Mouse (Mus musculus): ENCODE data around the gene Pla2g2e. TPM values are rescaled to one million over a fixed set of nuclear protein-coding genes. Genes with fewer than 3 reads are reported as not detected.
A peak's percentile ranks its signal among the peaks of the same experiment; 100 is the strongest.

Pla2g2e gene
- polyA plus RNA-seq, 1 experiment from 2014 or later: 3.7 TPM

DNA sequence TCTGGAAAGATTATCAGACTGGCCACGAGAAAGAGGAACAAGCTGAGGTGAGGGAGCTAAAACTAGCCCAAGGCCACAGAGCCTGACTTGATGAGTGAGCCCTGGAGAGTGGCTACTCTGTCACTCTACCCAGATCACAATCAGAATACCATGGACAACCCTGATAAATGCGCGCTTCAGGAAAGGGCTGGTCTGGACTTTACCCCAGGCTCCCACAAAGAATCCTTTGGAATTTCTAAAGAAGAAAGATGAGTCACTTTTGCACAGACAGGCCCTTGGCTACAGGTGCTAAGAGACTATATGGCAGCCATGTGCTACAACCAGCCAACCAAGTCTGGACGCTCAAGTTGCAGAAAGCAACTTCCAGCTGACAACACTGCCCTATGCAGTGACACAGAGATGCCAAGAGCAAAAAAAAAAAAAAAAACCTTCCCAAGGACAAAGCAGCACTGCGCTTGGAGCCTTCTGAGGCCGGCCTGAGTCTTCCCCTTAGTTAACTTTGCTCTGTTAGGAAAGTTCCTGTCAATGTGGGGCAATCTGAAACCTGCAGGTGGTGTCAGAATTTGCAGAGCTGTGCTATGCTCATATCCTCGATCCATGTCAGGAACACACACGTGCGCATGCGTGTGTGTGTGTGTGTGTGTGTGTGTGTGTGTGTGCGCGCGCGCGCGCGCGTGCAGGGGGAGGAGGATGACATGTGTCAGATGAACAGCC, 28.0 kb downstream of the Pla2g2e start:
- Histone ChIP-seq H3K27ac (no peak overlapping the region), H3K79me2 (ENCODE audit: inconsistent target) (peaks cover 10% of the 10 kb centered on the region; the same call in 1 of the 2 replicates), H3K36me3 (ENCODE audit: inconsistent target) (peaks cover 66% of the 10 kb centered on the region), H3K4me3 (ENCODE audit: inconsistent target) (no peak overlapping the region)
- WGBS (ENCODE audit: missing documents): 88% methylated on average over 15 of the region's 18 CpGs

DNA sequence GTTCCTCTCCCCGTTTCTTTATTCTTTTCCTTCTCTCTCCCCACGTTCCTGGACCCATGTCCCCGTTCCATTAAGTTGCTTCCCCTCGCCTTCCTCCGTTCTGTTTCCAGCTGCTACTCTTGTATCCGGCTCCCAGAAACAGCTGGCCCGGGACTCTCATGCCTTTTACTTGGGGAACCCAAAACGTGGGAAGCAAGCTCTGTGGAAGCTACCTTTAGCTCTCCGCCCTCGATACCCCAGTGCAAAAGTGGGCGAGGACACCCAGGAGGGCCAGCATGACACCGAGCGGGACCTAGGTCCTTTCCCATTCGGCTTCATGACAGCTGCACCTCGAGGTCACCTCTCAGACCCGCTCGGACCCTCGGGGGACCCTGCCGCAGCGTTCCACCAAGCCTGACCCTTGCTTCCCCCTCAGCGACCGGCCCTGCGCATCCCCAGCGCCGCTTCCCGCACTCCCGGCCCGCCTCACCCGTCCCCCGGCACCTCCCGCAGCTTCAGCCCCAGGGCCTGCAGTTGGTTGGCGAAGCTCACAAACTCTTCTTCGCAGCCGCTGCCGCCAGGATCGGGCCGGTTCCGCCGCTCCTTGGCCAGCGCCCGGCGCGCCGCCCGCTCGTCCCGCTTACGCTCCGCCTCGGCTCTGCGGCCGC, 35.5 kb downstream of the Pla2g2e start:
- Histone ChIP-seq H3K4me3 (ENCODE audit: inconsistent target) (peak overlapping the region; percentile 50), H3K36me3 (ENCODE audit: inconsistent target) (0 out of 2 replicates have a peak, but pooled peaks cover 6% of the 10 kb centered on the region), H3K79me2 (ENCODE audit: inconsistent target) (peaks cover 31% of the 10 kb centered on the region; the same call in 1 of the 2 replicates), H3K27ac (no peak overlapping the region)
- WGBS (ENCODE audit: missing documents): under 1% methylated on average over 52 of the region's 52 CpGs

DNA sequence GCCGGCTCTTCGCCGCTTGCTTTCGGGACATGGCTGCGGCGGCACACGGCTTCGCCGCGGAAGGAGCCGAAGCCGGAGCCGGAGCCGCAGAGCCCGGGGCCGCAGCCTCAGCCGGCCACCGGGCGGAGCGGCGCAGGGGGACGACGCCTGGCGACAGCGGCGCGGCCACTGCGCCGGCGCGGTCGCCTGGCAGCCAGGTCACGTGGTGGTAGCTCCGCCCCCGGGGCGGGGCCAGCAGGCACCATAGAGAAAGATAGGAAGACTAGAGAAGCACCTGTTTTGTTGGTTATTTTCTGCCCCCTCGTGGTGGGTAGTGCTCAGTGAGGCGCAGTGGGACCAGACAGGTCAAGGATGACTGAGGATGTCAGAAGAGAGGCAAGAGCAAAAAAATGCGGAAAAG, 36.1 kb downstream of the Pla2g2e start, which contains the start of gene Otud3:
TSS of gene Otud3 (minus strand) at position 149 of the 400 bp plus-strand sequence.
- under 1% methylated on average over 33 of the region's 39 CpGs for WGBS (ENCODE audit: missing documents)
- peak within 1 kb of the TSS; percentile 50 for H3K4me3 ChIP-seq (ENCODE audit: inconsistent target)
- H3K79me2 ChIP-seq (ENCODE audit: inconsistent target): peaks cover 31% of the 10 kb centered on the region; the same call in 1 of the 2 replicates
- 0 out of 2 replicates have a peak, but pooled peaks cover 6% of the 10 kb centered on the region for H3K36me3 ChIP-seq (ENCODE audit: inconsistent target)
- H3K27ac ChIP-seq: no peak within 1 kb of the TSS

DNA sequence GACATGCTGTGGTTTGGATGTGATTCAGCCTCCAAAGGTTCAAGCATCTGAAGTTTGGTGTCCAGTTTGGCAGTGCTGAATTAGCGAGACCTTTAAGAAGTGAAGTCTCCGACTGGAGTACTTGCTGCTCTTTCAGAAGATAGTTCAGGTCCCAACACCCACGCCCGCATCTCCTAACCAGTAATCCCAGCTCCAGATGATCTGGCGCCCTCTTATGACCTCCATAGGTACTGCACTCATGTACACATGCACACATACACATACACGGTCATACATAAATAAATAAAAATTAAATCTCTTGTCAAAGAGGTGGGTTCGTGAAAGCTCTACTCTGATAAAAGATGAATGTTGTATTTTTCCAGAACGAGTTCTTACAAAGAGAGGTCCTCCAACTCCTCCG, 39.5 kb downstream of the Pla2g2e start:
- H3K27ac ChIP-seq: no peak overlapping the region
- no peaks in the 10 kb centered on the region for H3K36me3 ChIP-seq (ENCODE audit: inconsistent target)
- no peak overlapping the region for H3K4me3 ChIP-seq (ENCODE audit: inconsistent target)
- peaks cover 10% of the 10 kb centered on the region; the same call in 1 of the 2 replicates for H3K79me2 ChIP-seq (ENCODE audit: inconsistent target)
- 91% methylated on average over 9 of the region's 9 CpGs for WGBS (ENCODE audit: missing documents)

DNA sequence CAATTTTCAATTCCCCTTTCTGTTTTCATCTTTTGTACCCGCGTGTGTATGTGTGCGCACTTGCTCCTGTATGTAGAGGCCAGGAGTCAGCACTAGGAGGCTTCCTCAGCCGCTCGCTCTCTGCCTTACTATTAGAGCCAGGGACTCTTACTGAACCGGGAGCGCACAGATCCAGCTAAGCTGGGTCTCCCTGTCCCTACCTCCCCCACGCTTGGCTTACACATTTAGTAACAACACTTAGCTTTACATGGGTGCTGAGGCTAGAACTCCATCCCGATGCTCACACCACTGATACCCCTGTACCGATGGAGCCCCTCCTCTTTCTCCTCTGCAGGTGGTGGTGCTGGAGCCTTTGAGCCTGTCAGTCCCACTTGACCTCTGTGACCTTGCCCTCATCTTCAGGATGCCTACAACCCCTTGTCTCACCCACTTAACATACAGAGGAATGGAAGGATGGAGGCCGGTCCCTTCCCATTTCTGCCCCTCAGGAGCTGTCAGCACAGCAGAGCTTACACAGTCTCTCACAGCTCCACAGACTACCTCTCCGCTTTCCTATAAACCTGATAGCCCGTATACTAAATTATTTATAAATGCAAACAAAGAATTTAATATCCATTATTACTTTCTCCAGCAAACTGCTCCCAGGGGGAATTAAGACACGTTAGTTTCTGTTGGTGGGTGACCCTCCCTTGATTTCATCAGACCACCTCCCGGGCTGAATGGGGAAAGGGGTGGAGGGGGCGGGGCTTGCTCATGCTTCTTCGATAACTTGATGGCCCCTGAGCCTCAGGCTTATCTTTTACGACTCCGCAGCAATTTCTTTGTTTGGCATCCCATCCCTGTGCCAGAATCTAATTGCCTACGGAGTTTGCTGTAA, 43.8 kb downstream of the Pla2g2e start:
- Histone ChIP-seq H3K4me3 (ENCODE audit: inconsistent target) (no peak overlapping the region), H3K36me3 (ENCODE audit: inconsistent target) (no peaks in the 10 kb centered on the region), H3K27ac (no peak overlapping the region), H3K79me2 (ENCODE audit: inconsistent target) (no peaks in the 10 kb centered on the region)
- 50% methylated on average over 20 of the region's 20 CpGs for WGBS (ENCODE audit: missing documents)

DNA sequence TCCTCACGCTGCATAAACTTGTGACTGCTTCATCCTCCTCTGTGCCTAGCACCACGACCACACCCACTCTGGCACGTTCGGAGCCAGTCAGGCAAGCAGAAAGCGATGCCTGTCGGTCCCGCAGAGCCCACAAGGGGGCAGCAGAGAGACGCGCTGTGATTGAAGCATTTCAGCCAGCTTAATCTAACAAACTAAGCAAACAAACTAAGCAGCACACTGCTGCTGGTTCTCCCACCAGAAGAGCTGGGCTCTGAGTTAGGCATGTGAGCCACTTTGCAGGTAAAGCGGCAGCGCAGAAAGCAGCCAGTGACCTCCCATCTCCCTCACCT, 44.4 kb downstream of the Pla2g2e start:
- no peak overlapping the region for H3K27ac ChIP-seq
- no peak overlapping the region for H3K4me3 ChIP-seq (ENCODE audit: inconsistent target)
- 2% methylated on average over 11 of the region's 11 CpGs for WGBS (ENCODE audit: missing documents)
- no peaks in the 10 kb centered on the region for H3K79me2 ChIP-seq (ENCODE audit: inconsistent target)
- no peaks in the 10 kb centered on the region for H3K36me3 ChIP-seq (ENCODE audit: inconsistent target)

DNA sequence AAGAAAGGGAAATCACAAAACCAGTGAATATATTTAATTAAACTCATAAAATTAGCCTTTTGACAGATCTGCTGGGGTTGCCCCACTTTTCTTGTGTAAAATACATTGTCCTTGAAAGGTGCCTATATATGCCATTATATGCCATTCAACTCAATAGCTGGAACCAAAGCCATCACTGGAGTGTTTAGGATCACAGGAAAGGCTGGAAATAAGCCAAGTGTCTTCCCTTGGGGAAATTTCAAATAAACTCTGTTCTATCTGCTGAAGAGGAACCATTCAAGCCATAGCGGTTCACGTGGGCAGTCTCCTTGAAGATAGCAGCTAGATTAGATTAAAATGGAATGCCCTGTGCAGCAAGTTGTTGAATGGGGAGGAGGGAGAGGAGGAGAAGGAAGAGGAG, 47.8 kb downstream of the Pla2g2e start:
- Histone ChIP-seq H3K4me3 (ENCODE audit: inconsistent target) (no peak overlapping the region), H3K79me2 (ENCODE audit: inconsistent target) (no peaks in the 10 kb centered on the region), H3K27ac (no peak overlapping the region), H3K36me3 (ENCODE audit: inconsistent target) (no peaks in the 10 kb centered on the region)
- 62% methylated on average over 2 of the region's 2 CpGs for WGBS (ENCODE audit: missing documents)

Other genes with a start within 250 kb of the Pla2g2e start
- gene Vwa5b1, start 242.1 kb upstream of the Pla2g2e start, polyA plus RNA-seq (2018): not detected in 3 replicates
- not detected in 3 replicates for gene Pla2g2c, start 153.2 kb upstream of the Pla2g2e start, polyA plus RNA-seq (2018)
- not detected in 3 replicates for gene Ubxn10, start 140.8 kb upstream of the Pla2g2e start, polyA plus RNA-seq (2018)
- gene Pla2g2f, start 120.3 kb upstream of the Pla2g2e start, polyA plus RNA-seq (2018): not detected in 3 replicates
- not detected in 3 replicates for gene Pla2g2d, start 102.2 kb upstream of the Pla2g2e start, polyA plus RNA-seq (2018)
- 0.16 to 1.2 TPM (median 0.47 TPM) in 3 replicates for gene Pla2g5, start 14.5 kb upstream of the Pla2g2e start, polyA plus RNA-seq (2018)
- not detected in 3 replicates for gene Gm13030, start 4.0 kb upstream of the Pla2g2e start, polyA plus RNA-seq (2018)
- gene Otud3, start 36.0 kb downstream of the Pla2g2e start, polyA plus RNA-seq (2018): 6.9 to 12.3 TPM (median 7.4 TPM) in 3 replicates
- gene Rnf186, start 89.2 kb downstream of the Pla2g2e start, polyA plus RNA-seq (2018): not detected in 3 replicates
- 8.6 to 10.1 TPM (median 8.7 TPM) in 3 replicates for gene Tmco4, start 94.9 kb downstream of the Pla2g2e start, polyA plus RNA-seq (2018)
- gene Htr6, start 197.6 kb downstream of the Pla2g2e start, polyA plus RNA-seq (2018): not detected in 3 replicates
- gene Nbl1, start 215.1 kb downstream of the Pla2g2e start, polyA plus RNA-seq (2018): 0.13 to 0.47 TPM in 2 of 3 replicates, not detected in the other

All from macrophage (primary cell).